Mouse (Mus musculus) layer of hippocampus, postnatal 14 days (tissue): ENCODE results near the gene Tmem191c. TPM values are rescaled to one million over a fixed set of nuclear protein-coding genes. Genes with fewer than 3 reads are reported as not detected.
A peak's percentile ranks its signal among the peaks of the same experiment; 100 is the strongest.
"Not testable (repeated sequence)": the region's sequence is repeated elsewhere in the genome, so short reads cannot be mapped to it uniquely, and the experiment has no call there.

Experiments
- DNase-seq, 2 experiments: peaks; one replicate each; pipeline ENCODE4 v3.0.0; 2021 to 2022; ENCODE audit warnings: low spot score in 2 of 2, mixed read lengths in 1 of 2
- long read RNA-seq, 2 experiments: library from polyadenylated mRNA; stranded (forward); transcript quantifications; one replicate each; pipeline ENCODE4 v2.0.0; 2021
- total RNA-seq, 2 experiments: library from RNA; stranded (reverse); gene quantifications; 2 replicates each; pipeline ENCODE4 v1.2.3; 2021

Gene Tmem191c
- 100 to 1,000 TPM in 1 of 2 experiments, 10 to 100 TPM in 1; 86.7 to 100 TPM for total RNA-seq
- long read RNA-seq, experiment 1, transcript Tmem191c-215 (4 exons, 825 nt) = major isoform, 6 of 92 reads
- long read RNA-seq, experiment 1, transcript Tmem191c-201 (10 exons, 1,631 nt) = major isoform, 6 of 92 reads
- long read RNA-seq, experiment 1, partial matches to known transcripts = 17 of 92 reads
- long read RNA-seq, experiment 1, other reads (novel, unspliced or antisense) = 62 of 92 reads
- long read RNA-seq, experiment 2, transcript Tmem191c-215 (4 exons, 825 nt) = minor isoform, 5 of 129 reads
- long read RNA-seq, experiment 2, transcript Tmem191c-201 (10 exons, 1,631 nt) = major isoform, 25 of 129 reads
- long read RNA-seq, experiment 2, partial matches to known transcripts = 18 of 129 reads
- long read RNA-seq, experiment 2, other reads (novel, unspliced or antisense) = 80 of 129 reads

GRCm38 (mm10) chr16:17275721-17276120 lies at the start of gene Tmem191c:
Tmem191c (plus strand) TSS chr16:17276077.
- DNase-seq = no peak

GRCm38 (mm10) chr16:17226496-17226895 lies 49.4 kb upstream of the Tmem191c start:
- no peak for DNase-seq

GRCm38 (mm10) chr16:17231523-17231922 lies 44.4 kb upstream of the Tmem191c start:
- DNase-seq = not testable (repeated sequence)

- peak; percentile 88 to 94 for DNase-seq
Measured at GRCm38 (mm10) chr16:17232794-17233701, 42.8 kb upstream of the Tmem191c start, which contains the start of gene Hic2. Hic2 (plus strand) TSS chr16:17233572.

- DNase-seq = peak; percentile 43 to 55
Measured at GRCm38 (mm10) chr16:17233702-17234498, 42.0 kb upstream of the Tmem191c start.

GRCm38 (mm10) chr16:17234499-17234895 lies 41.4 kb upstream of the Tmem191c start:
- DNase-seq = no peak

GRCm38 (mm10) chr16:17234916-17235665 lies 40.8 kb upstream of the Tmem191c start:
- DNase-seq = peak in 1 of 2 experiments; percentile 34

GRCm38 (mm10) chr16:17237634-17238033 lies 38.2 kb upstream of the Tmem191c start:
- DNase-seq = no peak

GRCm38 (mm10) chr16:17239409-17239808 lies 36.5 kb upstream of the Tmem191c start:
- DNase-seq = no peak

GRCm38 (mm10) chr16:17243731-17244130 lies 32.1 kb upstream of the Tmem191c start:
- no peak for DNase-seq

GRCm38 (mm10) chr16:17244996-17245395 lies 30.9 kb upstream of the Tmem191c start:
- DNase-seq = no peak

- DNase-seq = no peak
Measured at GRCm38 (mm10) chr16:17247727-17248126, 28.1 kb upstream of the Tmem191c start.

- no peak for DNase-seq
Measured at GRCm38 (mm10) chr16:17249135-17249534, 26.7 kb upstream of the Tmem191c start.

GRCm38 (mm10) chr16:17251539-17251938 lies 24.3 kb upstream of the Tmem191c start:
- peak; percentile 33 to 34 for DNase-seq

- DNase-seq = no peak
Measured at GRCm38 (mm10) chr16:17252086-17252726, 23.7 kb upstream of the Tmem191c start.

GRCm38 (mm10) chr16:17252841-17253240 lies 23.0 kb upstream of the Tmem191c start:
- no peak for DNase-seq

GRCm38 (mm10) chr16:17254005-17254597 lies 21.8 kb upstream of the Tmem191c start:
- no peak for DNase-seq

- no peak for DNase-seq
Measured at GRCm38 (mm10) chr16:17255270-17255669, 20.6 kb upstream of the Tmem191c start.

- peak; percentile 46 to 69 for DNase-seq
Measured at GRCm38 (mm10) chr16:17257359-17257821, 18.5 kb upstream of the Tmem191c start.
